Mouse (Mus musculus): ENCODE data around the gene Agbl1.

The Agbl1 gene

GRCm38 (mm10) chr7:76371269-76371668 lies 141.6 kb downstream of the Agbl1 start:
- in situ Hi-C loops (cut with MboI; ENCODE audit: low pct_unique_long_range_greater_than_20kb in 1 of 2, low sequenced_read_pairs in 2 of 2, unreplicated experiment in 1 of 2), result loop anchor here (25.0 kb wide), 2 partner anchors 459 to 634 kb away; no protein-coding TSS in a partner anchor

- in situ Hi-C loops (cut with MboI; ENCODE audit: low pct_unique_long_range_greater_than_20kb in 1 of 2, low sequenced_read_pairs in 2 of 2, unreplicated experiment in 1 of 2), result loop anchor here in 1 of 2 experiments (25.0 kb wide), 1 partner anchor 558 kb away; no protein-coding TSS in a partner anchor
Measured at GRCm38 (mm10) chr7:76379493-76379892, 149.8 kb downstream of the Agbl1 start.

GRCm38 (mm10) chr7:76381986-76382385 lies 152.3 kb downstream of the Agbl1 start:
- in situ Hi-C loops (cut with MboI; ENCODE audit: low pct_unique_long_range_greater_than_20kb in 1 of 2, low sequenced_read_pairs in 2 of 2, unreplicated experiment in 1 of 2), result loop anchor here in 1 of 2 experiments (25.0 kb wide), 1 partner anchor 555 kb away; no protein-coding TSS in a partner anchor

GRCm38 (mm10) chr7:76389240-76389639 lies 159.6 kb downstream of the Agbl1 start:
- in situ Hi-C loops (cut with MboI; ENCODE audit: low pct_unique_long_range_greater_than_20kb in 1 of 2, low sequenced_read_pairs in 2 of 2, unreplicated experiment in 1 of 2), result loop anchor here in 1 of 2 experiments (25.0 kb wide), 1 partner anchor 548 kb away; no protein-coding TSS in a partner anchor

GRCm38 (mm10) chr7:76392296-76392940 lies 162.7 kb downstream of the Agbl1 start:
- in situ Hi-C loops (cut with MboI; ENCODE audit: low pct_unique_long_range_greater_than_20kb in 1 of 2, low sequenced_read_pairs in 2 of 2, unreplicated experiment in 1 of 2), result loop anchor here in 1 of 2 experiments (25.0 kb wide), 1 partner anchor 545 kb away; no protein-coding TSS in a partner anchor

- in situ Hi-C loops (cut with MboI; ENCODE audit: low pct_unique_long_range_greater_than_20kb in 1 of 2, low sequenced_read_pairs in 2 of 2, unreplicated experiment in 1 of 2), result loop anchor here in 1 of 2 experiments (25.0 kb wide), 1 partner anchor 544 kb away; no protein-coding TSS in a partner anchor
Measured at GRCm38 (mm10) chr7:76392941-76393817, 163.5 kb downstream of the Agbl1 start.

GRCm38 (mm10) chr7:76407930-76408557 lies 178.4 kb downstream of the Agbl1 start:
- in situ Hi-C loops (cut with MboI; ENCODE audit: low pct_unique_long_range_greater_than_20kb in 1 of 2, low sequenced_read_pairs in 2 of 2, unreplicated experiment in 1 of 2), result no loop called here

GRCm38 (mm10) chr7:76409020-76409419 lies 179.3 kb downstream of the Agbl1 start:
- in situ Hi-C loops (cut with MboI; ENCODE audit: low pct_unique_long_range_greater_than_20kb in 1 of 2, low sequenced_read_pairs in 2 of 2, unreplicated experiment in 1 of 2), result no loop called here

- in situ Hi-C loops (cut with MboI; ENCODE audit: low pct_unique_long_range_greater_than_20kb in 1 of 2, low sequenced_read_pairs in 2 of 2, unreplicated experiment in 1 of 2), result no loop called here
Measured at GRCm38 (mm10) chr7:76410403-76411180, 180.9 kb downstream of the Agbl1 start.

GRCm38 (mm10) chr7:76411933-76412587 lies 182.4 kb downstream of the Agbl1 start:
- in situ Hi-C loops (cut with MboI; ENCODE audit: low pct_unique_long_range_greater_than_20kb in 1 of 2, low sequenced_read_pairs in 2 of 2, unreplicated experiment in 1 of 2), result no loop called here

- in situ Hi-C loops (cut with MboI; ENCODE audit: low pct_unique_long_range_greater_than_20kb in 1 of 2, low sequenced_read_pairs in 2 of 2, unreplicated experiment in 1 of 2), result no loop called here
Measured at GRCm38 (mm10) chr7:76416084-76416597, 186.5 kb downstream of the Agbl1 start.

GRCm38 (mm10) chr7:76438581-76438980 lies 208.9 kb downstream of the Agbl1 start:
- in situ Hi-C loops (cut with MboI; ENCODE audit: low pct_unique_long_range_greater_than_20kb in 1 of 2, low sequenced_read_pairs in 2 of 2, unreplicated experiment in 1 of 2), result no loop called here

GRCm38 (mm10) chr7:76438988-76439387 lies 209.3 kb downstream of the Agbl1 start:
- in situ Hi-C loops (cut with MboI; ENCODE audit: low pct_unique_long_range_greater_than_20kb in 1 of 2, low sequenced_read_pairs in 2 of 2, unreplicated experiment in 1 of 2), result no loop called here

GRCm38 (mm10) chr7:76462361-76463001 lies 232.8 kb downstream of the Agbl1 start:
- in situ Hi-C loops (cut with MboI; ENCODE audit: low pct_unique_long_range_greater_than_20kb in 1 of 2, low sequenced_read_pairs in 2 of 2, unreplicated experiment in 1 of 2), result no loop called here

GRCm38 (mm10) chr7:76466427-76466826 lies 236.7 kb downstream of the Agbl1 start:
- in situ Hi-C loops (cut with MboI; ENCODE audit: low pct_unique_long_range_greater_than_20kb in 1 of 2, low sequenced_read_pairs in 2 of 2, unreplicated experiment in 1 of 2), result no loop called here

GRCm38 (mm10) chr7:76474233-76474632 lies 244.5 kb downstream of the Agbl1 start:
- in situ Hi-C loops (cut with MboI; ENCODE audit: low pct_unique_long_range_greater_than_20kb in 1 of 2, low sequenced_read_pairs in 2 of 2, unreplicated experiment in 1 of 2), result no loop called here

GRCm38 (mm10) chr7:76485546-76485945 lies 255.9 kb downstream of the Agbl1 start:
- in situ Hi-C loops (cut with MboI; ENCODE audit: low pct_unique_long_range_greater_than_20kb in 1 of 2, low sequenced_read_pairs in 2 of 2, unreplicated experiment in 1 of 2), result no loop called here
